Comparison of ENCODE assay signal across 9 mouse cellular contexts in genomic region chr12:26414451-26415103, GRCm38 (mm10). TPM values are rescaled to one million over a fixed set of nuclear protein-coding genes. Genes with fewer than 3 reads are reported as not detected.
A peak's percentile ranks its signal among the peaks of the same experiment; 100 is the strongest.
DNase-seq lines count a peak whose midpoint lies in the region; ATAC-seq and TF ChIP-seq lines count a peak whose summit lies in the region.
"Had no signal": no experiment of that assay in that cellular context is flagged by ENCODE, and none has a peak within 500 bp of the region (broad histone marks: within the 10 kb centered on the region; RNA-seq: fewer than 3 reads in every experiment).

No protein-coding gene starts in this region.

- H3K9me3 ChIP-seq in hindbrain, postnatal 0 days (ENCODE audit: low read length) = no peaks in the 10 kb centered on the region
- no peaks in the 10 kb centered on the region for H3K9me3 ChIP-seq in lung, embryonic 15.5 days

- peak overlapping the region; percentile 74 for H3K4me3 ChIP-seq in hindbrain, postnatal 0 days (ENCODE audit: low read length)
- H3K4me3 ChIP-seq in lung, embryonic 15.5 days = peak overlapping the region; percentile 83
- H3K4me3 ChIP-seq in small intestine, adult 2 months (ENCODE audit: low read depth, low read length) = peak overlapping the region; percentile 90
- H3K4me3 ChIP-seq: myocyte had no signal

- H3K9ac ChIP-seq in hindbrain, postnatal 0 days (replicated peaks; ENCODE audit: low read length) = peak overlapping the region; percentile 97
- peak overlapping the region; percentile 83 for H3K9ac ChIP-seq in lung, embryonic 15.5 days

- no peak for TF ChIP-seq CTCF in hindbrain, postnatal 0 days (IDR thresholded peaks at IDR 0.05; ENCODE audit: low read depth)
- no peak for TF ChIP-seq CTCF in small intestine, adult 2 months (IDR thresholded peaks at IDR 0.05; ENCODE audit: extremely low read depth, insufficient read length, insufficient replicate concordance, low read depth, low read length)

- peak; percentile 86 for ATAC-seq in hindbrain, postnatal 0 days
- peak; percentile 70 for ATAC-seq in lung, embryonic 15.5 days (ENCODE audit: borderline replicate concordance, extremely low read depth, low FRiP score, low TSS enrichment)

- H3K4me1 ChIP-seq in hindbrain, postnatal 0 days (ENCODE audit: insufficient read depth, low read length) = peaks cover 30% of the 10 kb centered on the region
- peaks cover 50% of the 10 kb centered on the region for H3K4me1 ChIP-seq in lung, embryonic 15.5 days
- no peaks in the 10 kb centered on the region for H3K4me1 ChIP-seq in small intestine, adult 2 months (ENCODE audit: control insufficient read depth, insufficient read depth, insufficient read length, low read length)

- no peaks in the 10 kb centered on the region for H3K27me3 ChIP-seq in hindbrain, postnatal 0 days (ENCODE audit: insufficient read depth, low read length)
- H3K27me3 ChIP-seq in lung, embryonic 15.5 days = no peaks in the 10 kb centered on the region
- 0 out of 2 replicates have a peak, but pooled peaks cover 3% of the 10 kb centered on the region for H3K27me3 ChIP-seq in small intestine, adult 2 months (ENCODE audit: control insufficient read depth, insufficient read depth, low read length)

- H3K36me3 ChIP-seq in hindbrain, postnatal 0 days (ENCODE audit: insufficient read depth, low read length) = no peaks in the 10 kb centered on the region
- no peaks in the 10 kb centered on the region for H3K36me3 ChIP-seq in lung, embryonic 15.5 days
- H3K36me3 ChIP-seq in small intestine, adult 2 months (ENCODE audit: control insufficient read depth, insufficient read depth, low read length) = no peaks in the 10 kb centered on the region

- peak; percentile 55 to 57 for DNase-seq in right cerebral cortex, postnatal 10 days (ENCODE audit: low spot score in 2 of 2)
- DNase-seq in right cerebral cortex, adult 2 months (ENCODE audit: low spot score in 2 of 2) = no peak
- peak; percentile 71 for DNase-seq in cerebellum, adult 11-12 months
- DNase-seq in forelimb bud, embryonic 11.5 days (ENCODE audit: low read depth, low spot score) = peak; percentile 20
- DNase-seq in hindbrain, postnatal 0 days (ENCODE audit: low spot score) = peak; percentile 44
- DNase-seq in layer of hippocampus, postnatal 10 days (ENCODE audit: low spot score in 2 of 2) = no peak

- peak overlapping the region; percentile 83 for H3K27ac ChIP-seq in hindbrain, postnatal 0 days
- H3K27ac ChIP-seq in lung, embryonic 15.5 days = peak overlapping the region; percentile 58
- no peak overlapping the region for H3K27ac ChIP-seq in small intestine, adult 2 months (ENCODE audit: insufficient read depth, low read depth, low read length)

- H3K4me2 ChIP-seq in hindbrain, postnatal 0 days (ENCODE audit: low read depth, low read length) = peak overlapping the region; percentile 70
- peak overlapping the region; percentile 73 for H3K4me2 ChIP-seq in lung, embryonic 15.5 days

- WGBS in hindbrain, postnatal 0 days = 0% methylated on average over 28 of the region's 64 CpGs
- WGBS in lung, embryonic 15.5 days = under 1% methylated on average over 64 of the region's 64 CpGs
- WGBS in small intestine, adult 2 months = 2% methylated on average over 64 of the region's 64 CpGs

- TF ChIP-seq POLR2A in small intestine, adult 2 months (IDR thresholded peaks at IDR 0.05; ENCODE audit: low read depth, low read length) = no peak

RNA-seq across cellular contexts. Expression of gene Rnf144a, which starts 0.5 kb away (rescaled TPM):
- 31.6 and 33.4 TPM in 2 replicates for total RNA-seq in hindbrain, postnatal 0 days (2014; rRNA removed)
- polyA plus RNA-seq in hindbrain, postnatal 0 days (2015; fragmentation: Nextera tagmentation; extraction: Ambion mirVana) = 21.4 and 24.4 TPM in 2 replicates
- 50.5 and 52.7 TPM in 2 replicates for polyA plus RNA-seq in lung, embryonic 15.5 days (2015; fragmentation: Nextera tagmentation; extraction: Ambion mirVana)
- polyA plus RNA-seq in small intestine, adult 2 months (2012; rRNA removed) = 2.5 and 3.4 TPM in 2 replicates
- 10 to 100 TPM; 35.1 to 39.0 TPM for total RNA-seq in layer of hippocampus, postnatal 10 days (2021)
- polyA plus RNA-seq: myocyte had no signal

RNA-seq across cellular contexts. Expression of gene Rsad2, which starts 41.7 kb away (rescaled TPM):
- 1.3 and 1.5 TPM in 2 replicates for total RNA-seq in hindbrain, postnatal 0 days (2014; rRNA removed)
- 1.4 and 1.5 TPM in 2 replicates for polyA plus RNA-seq in hindbrain, postnatal 0 days (2015; fragmentation: Nextera tagmentation; extraction: Ambion mirVana)
- 0.96 and 1.0 TPM in 2 replicates for polyA plus RNA-seq in lung, embryonic 15.5 days (2015; fragmentation: Nextera tagmentation; extraction: Ambion mirVana)
- polyA plus RNA-seq in small intestine, adult 2 months (2012; rRNA removed) = 1.3 and 6.6 TPM in 2 replicates
- total RNA-seq in layer of hippocampus, postnatal 10 days (2021) = 1 to 10 TPM in 1 of 2 experiments, under 1 TPM in 1; 0.46 to 1.0 TPM

RNA-seq across cellular contexts. Expression of gene Cmpk2, which starts 54.4 kb away (rescaled TPM):
- total RNA-seq in hindbrain, postnatal 0 days (2014; rRNA removed) = 24.0 and 25.2 TPM in 2 replicates
- 21.1 and 21.3 TPM in 2 replicates for polyA plus RNA-seq in hindbrain, postnatal 0 days (2015; fragmentation: Nextera tagmentation; extraction: Ambion mirVana)
- 7.7 and 7.8 TPM in 2 replicates for polyA plus RNA-seq in lung, embryonic 15.5 days (2015; fragmentation: Nextera tagmentation; extraction: Ambion mirVana)
- 10.5 and 43.6 TPM in 2 replicates for polyA plus RNA-seq in small intestine, adult 2 months (2012; rRNA removed)
- 10 to 100 TPM; 19.9 to 21.6 TPM for total RNA-seq in layer of hippocampus, postnatal 10 days (2021)
- polyA plus RNA-seq: myocyte had no signal

Comparison
In these comparisons a context has a peak if more than half of its experiments do, and no peak if none do; other contexts are left out.
1. DNase-seq: peak in right cerebral cortex, postnatal 10 days (2 of 2), cerebellum, adult 11-12 months (single experiment), forelimb bud, embryonic 11.5 days (single experiment) and hindbrain, postnatal 0 days (single experiment); none in right cerebral cortex, adult 2 months (0 of 2) and layer of hippocampus, postnatal 10 days (0 of 2).
2. Peak in every context shown above with its lines, with median percentiles within 50 percentile points of each other: H3K4me3 ChIP-seq.